Mouse (Mus musculus): Measurements from ENCODE around the gene Mindy1.

DNA sequence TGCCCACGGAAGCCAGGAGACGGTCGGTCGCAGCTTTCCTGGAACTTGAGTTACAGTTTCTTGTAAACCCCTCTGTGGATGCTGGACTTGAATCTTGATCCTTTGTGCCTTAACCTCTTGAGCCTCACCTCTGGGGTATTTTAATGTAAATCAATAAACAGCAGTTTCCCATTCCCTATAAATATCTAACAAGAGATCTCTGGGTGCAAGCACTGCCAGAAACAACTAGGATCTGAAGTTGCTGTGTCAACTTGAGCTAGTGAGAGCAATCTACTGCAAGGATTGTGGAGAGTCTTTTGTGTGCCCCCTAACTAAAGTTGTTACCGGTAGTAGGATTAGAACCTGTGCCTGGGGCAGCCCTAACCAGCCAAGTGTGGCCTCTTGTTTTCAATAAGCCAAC is 4.2 kb downstream of the Mindy1 start:
- TF ChIP-seq CTCF (IDR thresholded peaks at IDR 0.05; ENCODE audit: insufficient read depth, low read length), result no peak
- TF ChIP-seq POLR2A (IDR thresholded peaks at IDR 0.05; ENCODE audit: borderline replicate concordance, extremely low read depth, low read depth, low read length), result no peak

All from lung, adult 2 months (tissue).